Mouse (Mus musculus): ENCODE data around the gene Chchd5. TPM values are rescaled to one million over a fixed set of nuclear protein-coding genes. Genes with fewer than 3 reads are reported as not detected.
A peak's percentile ranks its signal among the peaks of the same experiment; 100 is the strongest.

The Chchd5 gene
- 17.0 and 18.5 TPM in 2 replicates for polyA plus RNA-seq (2015; fragmentation: Nextera tagmentation; extraction: Ambion mirVana)

DNA sequence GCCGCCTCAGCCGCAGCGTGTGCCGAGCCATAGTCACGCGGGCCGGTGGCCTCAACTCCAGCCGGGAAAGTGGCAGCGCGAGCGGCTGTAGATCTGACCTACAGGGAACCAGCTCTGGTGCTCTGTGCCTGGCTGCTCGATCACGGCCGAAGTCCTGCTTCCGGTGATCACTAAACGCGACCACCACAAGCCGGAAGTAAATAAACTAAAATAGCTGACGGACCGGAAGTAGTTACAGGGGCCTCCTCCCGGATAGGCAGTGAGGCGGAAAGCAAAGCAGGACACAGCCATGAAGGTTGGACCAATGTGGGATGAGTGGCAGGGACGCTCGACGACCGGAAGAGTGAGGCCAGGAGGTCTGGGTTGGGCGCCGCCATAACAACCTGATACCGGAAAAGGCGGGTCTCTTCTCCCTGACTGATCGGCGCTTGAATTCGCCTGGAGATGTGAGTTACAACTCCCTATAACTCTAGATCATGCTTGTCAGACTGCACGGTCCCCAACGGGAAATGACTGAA lies at the start of gene Chchd5:
TSS of gene Chchd5 (plus strand) at position 289 of the 518 bp plus-strand sequence.
- peaks cover 11% of the 10 kb centered on the region for H3K4me1 ChIP-seq (replicated peaks)
- H3K27me3 ChIP-seq: no peaks in the 10 kb centered on the region
- ATAC-seq (replicated peaks; ENCODE audit: insufficient number of reproducible peaks, insufficient read depth, low FRiP score, low read depth): peak; percentile 99
- H3K9me3 ChIP-seq (replicated peaks): no peaks in the 10 kb centered on the region
- under 1% methylated on average over 35 of the region's 35 CpGs for WGBS
- peak within 1 kb of the TSS; percentile 77 for H3K9ac ChIP-seq
- peak within 1 kb of the TSS; percentile 93 for H3K27ac ChIP-seq
- H3K36me3 ChIP-seq: peaks cover 43% of the 10 kb centered on the region
- peak within 1 kb of the TSS; percentile 82 for H3K4me2 ChIP-seq
- H3K4me3 ChIP-seq: peak within 1 kb of the TSS; percentile 72

DNA sequence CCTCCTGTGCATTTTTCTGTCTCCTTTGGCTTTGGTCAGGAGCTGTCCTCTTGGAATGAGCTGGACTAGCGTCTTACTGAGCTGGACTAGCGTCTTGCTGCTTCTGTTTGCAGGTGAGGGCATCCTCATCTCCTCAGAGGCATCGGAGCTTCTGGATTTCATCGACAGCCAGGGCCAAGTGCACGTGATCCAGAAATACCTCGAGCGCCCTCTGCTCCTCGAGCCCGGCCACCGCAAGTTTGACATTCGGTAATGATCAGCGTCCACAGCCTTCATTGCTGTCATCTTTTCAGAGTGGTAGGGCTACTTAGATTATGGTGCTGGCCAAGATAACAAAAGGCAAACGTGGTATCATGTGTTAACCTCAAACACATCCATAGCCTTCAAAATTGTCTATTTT lies 48.4 kb upstream of the Chchd5 start:
- no peak overlapping the region for H3K4me2 ChIP-seq
- H3K4me1 ChIP-seq (replicated peaks): no peaks in the 10 kb centered on the region
- ATAC-seq (replicated peaks; ENCODE audit: insufficient number of reproducible peaks, insufficient read depth, low FRiP score, low read depth): no peak
- peaks cover 11% of the 10 kb centered on the region; the same call in 1 of the 2 replicates for H3K36me3 ChIP-seq
- 59% methylated on average over 13 of the region's 13 CpGs for WGBS
- H3K4me3 ChIP-seq: no peak overlapping the region
- no peaks in the 10 kb centered on the region for H3K27me3 ChIP-seq
- no peak overlapping the region for H3K27ac ChIP-seq
- no peak overlapping the region for H3K9ac ChIP-seq
- H3K9me3 ChIP-seq (replicated peaks): no peaks in the 10 kb centered on the region

DNA sequence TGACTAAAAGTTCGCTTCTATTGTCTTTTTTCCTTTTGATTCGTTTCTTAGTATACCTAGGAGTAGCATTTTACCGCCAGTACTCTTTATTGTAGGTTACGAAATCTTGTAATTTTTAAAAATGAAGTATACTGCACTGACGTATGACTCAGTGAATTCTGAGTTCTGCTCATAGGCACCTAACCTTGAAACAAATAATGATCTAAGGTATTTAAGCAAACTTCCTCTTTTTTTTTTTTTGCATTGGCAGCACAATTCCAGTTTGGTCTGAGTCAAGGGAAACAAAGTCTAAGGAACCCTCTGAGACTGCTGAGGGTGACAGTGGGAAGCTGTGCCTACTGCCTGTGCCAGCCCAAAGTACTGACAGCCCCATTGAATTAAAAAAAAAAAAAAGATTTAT lies 46.0 kb upstream of the Chchd5 start:
- WGBS: 90% methylated on average over 5 of the region's 5 CpGs
- Histone ChIP-seq H3K9ac (no peak overlapping the region), H3K4me3 (no peak overlapping the region), H3K9me3 (replicated peaks) (no peaks in the 10 kb centered on the region), H3K4me2 (no peak overlapping the region), H3K27me3 (no peaks in the 10 kb centered on the region), H3K4me1 (replicated peaks) (no peaks in the 10 kb centered on the region), H3K36me3 (peaks cover 5% of the 10 kb centered on the region; the same call in 1 of the 2 replicates), H3K27ac (no peak overlapping the region)
- ATAC-seq (replicated peaks; ENCODE audit: insufficient number of reproducible peaks, insufficient read depth, low FRiP score, low read depth): no peak

DNA sequence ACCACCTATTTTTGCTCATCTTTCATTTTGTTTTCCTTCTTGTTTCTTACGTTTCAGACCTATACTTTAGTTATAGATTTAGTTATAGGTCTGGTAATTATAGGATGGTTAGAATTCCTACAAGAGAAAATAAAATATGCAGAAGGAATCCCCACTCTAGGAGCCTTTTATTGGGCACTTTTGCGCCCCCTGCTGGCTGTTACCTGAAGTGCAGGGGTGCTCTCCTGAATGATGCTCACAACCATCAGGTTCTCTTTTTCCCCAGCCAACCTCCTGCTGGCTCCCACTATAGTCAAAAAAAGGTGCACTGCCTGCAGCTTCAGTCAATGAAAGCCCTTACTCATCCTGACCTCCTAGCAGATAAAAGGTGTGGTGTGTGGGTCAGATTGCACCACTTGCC lies 44.5 kb upstream of the Chchd5 start:
- WGBS: 50% methylated on average over 2 of the region's 2 CpGs
- peaks cover 9% of the 10 kb centered on the region; the same call in 1 of the 2 replicates for H3K36me3 ChIP-seq
- ATAC-seq (replicated peaks; ENCODE audit: insufficient number of reproducible peaks, insufficient read depth, low FRiP score, low read depth): no peak

DNA sequence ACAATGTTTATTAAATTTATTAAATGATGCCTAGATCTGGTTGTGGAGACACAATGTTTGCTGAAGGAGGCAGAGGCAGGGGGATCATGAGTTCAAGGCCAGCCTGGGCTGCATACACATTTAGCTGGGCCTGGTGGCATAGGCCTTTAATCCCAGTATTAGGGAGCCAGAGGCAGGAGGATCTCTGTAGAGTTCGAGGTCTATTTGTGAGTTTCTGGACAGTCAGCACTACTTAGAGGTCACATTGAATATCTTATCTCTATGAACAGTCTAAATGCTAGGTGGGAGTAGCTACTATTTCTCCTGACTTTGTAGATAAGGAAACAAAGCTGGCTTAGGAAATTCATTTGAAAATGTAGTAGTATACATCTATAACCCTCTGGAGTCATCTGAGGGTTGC lies 42.0 kb upstream of the Chchd5 start:
- no peaks in the 10 kb centered on the region for H3K27me3 ChIP-seq
- H3K9me3 ChIP-seq (replicated peaks): no peaks in the 10 kb centered on the region
- no peak overlapping the region for H3K9ac ChIP-seq
- H3K36me3 ChIP-seq: peaks cover 10% of the 10 kb centered on the region; the same call in 1 of the 2 replicates
- H3K4me3 ChIP-seq: no peak overlapping the region
- H3K27ac ChIP-seq: no peak overlapping the region
- ATAC-seq (replicated peaks; ENCODE audit: insufficient number of reproducible peaks, insufficient read depth, low FRiP score, low read depth): no peak
- H3K4me1 ChIP-seq (replicated peaks): 0 out of 2 replicates have a peak, but pooled peaks cover 3% of the 10 kb centered on the region
- no peak overlapping the region for H3K4me2 ChIP-seq
- WGBS: 80% methylated on average over 1 of the region's 1 CpGs

More for the DNA sequence above, 44.5 kb upstream of the Chchd5 start:
- Histone ChIP-seq H3K9ac (no peak overlapping the region), H3K9me3 (replicated peaks) (no peaks in the 10 kb centered on the region), H3K4me1 (replicated peaks) (no peaks in the 10 kb centered on the region), H3K4me3 (no peak overlapping the region), H3K4me2 (no peak overlapping the region), H3K27ac (no peak overlapping the region), H3K27me3 (no peaks in the 10 kb centered on the region)

DNA sequence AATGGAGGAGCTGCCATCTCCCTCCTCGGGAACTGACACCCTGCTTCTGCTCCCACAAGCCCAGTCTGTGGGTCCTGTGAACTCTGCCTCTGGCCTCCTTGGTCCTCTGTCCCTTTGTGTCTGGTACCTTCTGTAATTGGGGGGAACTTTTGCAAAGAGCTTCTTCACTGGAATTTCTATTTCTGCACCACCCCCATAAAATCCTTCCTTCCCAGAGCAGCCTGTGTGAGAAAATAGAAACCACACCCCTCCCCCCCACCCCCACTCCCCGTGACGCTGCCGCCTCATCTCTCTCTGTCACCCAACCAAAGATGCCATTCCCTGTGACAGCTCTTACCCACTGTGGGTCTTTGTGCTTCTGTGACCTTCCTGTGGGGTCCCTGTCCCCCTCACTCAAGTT lies 39.1 kb upstream of the Chchd5 start:
- Histone ChIP-seq H3K9ac (no peak overlapping the region), H3K27me3 (no peaks in the 10 kb centered on the region), H3K9me3 (replicated peaks) (no peaks in the 10 kb centered on the region), H3K4me1 (replicated peaks) (0 out of 2 replicates have a peak, but pooled peaks cover 3% of the 10 kb centered on the region), H3K4me3 (no peak overlapping the region), H3K27ac (no peak overlapping the region), H3K36me3 (peaks cover 7% of the 10 kb centered on the region; the same call in 1 of the 2 replicates), H3K4me2 (no peak overlapping the region)
- WGBS: 35% methylated on average over 4 of the region's 4 CpGs
- no peak for ATAC-seq (replicated peaks; ENCODE audit: insufficient number of reproducible peaks, insufficient read depth, low FRiP score, low read depth)

DNA sequence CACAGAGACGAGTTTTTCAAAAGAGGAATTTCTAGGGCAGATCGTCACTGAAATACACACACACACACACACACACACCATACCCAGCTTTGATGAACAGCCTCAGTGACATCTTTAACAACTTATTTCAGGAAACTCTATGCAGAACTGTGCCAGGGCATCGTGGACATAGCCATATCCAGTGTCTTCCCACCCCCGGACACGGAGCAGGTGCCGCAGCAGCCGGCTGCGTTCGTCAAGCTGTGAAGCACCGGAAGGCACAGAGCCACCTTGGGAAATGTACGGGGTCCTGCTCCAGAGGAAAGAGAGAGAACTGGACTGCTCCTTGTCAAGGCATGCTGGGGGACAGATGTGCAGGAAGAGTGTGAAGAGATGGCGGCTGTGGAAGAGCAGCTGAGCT lies 36.7 kb upstream of the Chchd5 start:
- H3K36me3 ChIP-seq: peaks cover 7% of the 10 kb centered on the region; the same call in 1 of the 2 replicates
- H3K4me1 ChIP-seq (replicated peaks): 0 out of 2 replicates have a peak, but pooled peaks cover 3% of the 10 kb centered on the region
- ATAC-seq (replicated peaks; ENCODE audit: insufficient number of reproducible peaks, insufficient read depth, low FRiP score, low read depth): no peak
- no peaks in the 10 kb centered on the region for H3K9me3 ChIP-seq (replicated peaks)
- H3K4me3 ChIP-seq: no peak overlapping the region
- H3K27ac ChIP-seq: no peak overlapping the region
- no peak overlapping the region for H3K9ac ChIP-seq
- WGBS: 85% methylated on average over 12 of the region's 12 CpGs
- no peaks in the 10 kb centered on the region for H3K27me3 ChIP-seq
- no peak overlapping the region for H3K4me2 ChIP-seq

DNA sequence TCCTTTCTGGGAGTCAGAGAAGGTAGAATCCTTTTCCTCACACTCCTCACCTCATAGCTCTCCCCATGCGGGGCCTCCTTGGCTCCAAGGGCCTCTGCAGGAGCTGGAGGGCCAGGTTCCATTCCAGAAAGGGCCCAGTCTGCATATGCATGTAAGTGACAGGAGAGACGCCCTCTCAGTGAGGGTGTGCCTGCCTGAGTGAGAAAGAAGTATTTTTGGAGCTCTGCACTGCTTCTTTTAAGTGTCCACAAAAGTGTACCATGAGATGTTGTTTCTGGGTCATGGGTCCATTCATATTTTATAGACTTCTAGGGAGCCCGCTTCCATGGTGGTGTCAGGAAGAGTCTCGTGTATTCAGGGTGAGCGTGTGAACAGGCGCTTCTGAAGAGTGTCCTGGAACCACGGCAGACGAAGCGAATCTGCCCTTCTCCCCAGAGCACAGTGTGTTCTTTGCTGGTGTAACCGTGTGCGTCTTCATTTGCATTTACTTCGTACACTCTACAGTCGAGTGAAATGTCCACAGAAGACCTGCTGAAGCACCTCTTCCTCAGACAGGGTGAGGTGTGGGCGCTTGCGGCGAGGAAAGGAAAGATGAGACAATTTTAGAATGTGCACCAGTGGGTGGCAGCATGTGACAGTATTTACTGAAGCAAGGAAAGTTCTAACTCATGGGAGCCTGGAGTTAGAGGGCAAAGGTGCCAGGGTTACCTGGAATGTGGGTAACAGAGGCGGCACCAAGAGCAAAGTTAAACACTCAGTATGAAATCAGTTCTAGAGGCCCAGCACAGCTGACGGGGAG lies 35.4 kb upstream of the Chchd5 start:
- H3K27ac ChIP-seq: no peak overlapping the region
- H3K27me3 ChIP-seq: no peaks in the 10 kb centered on the region
- no peak overlapping the region for H3K4me3 ChIP-seq
- no peak for ATAC-seq (replicated peaks; ENCODE audit: insufficient number of reproducible peaks, insufficient read depth, low FRiP score, low read depth)
- no peak overlapping the region for H3K9ac ChIP-seq
- H3K36me3 ChIP-seq: peaks cover 7% of the 10 kb centered on the region; the same call in 1 of the 2 replicates
- 83% methylated on average over 18 of the region's 18 CpGs for WGBS
- H3K4me1 ChIP-seq (replicated peaks): 0 out of 2 replicates have a peak, but pooled peaks cover 3% of the 10 kb centered on the region
- no peaks in the 10 kb centered on the region for H3K9me3 ChIP-seq (replicated peaks)
- H3K4me2 ChIP-seq: no peak overlapping the region

DNA sequence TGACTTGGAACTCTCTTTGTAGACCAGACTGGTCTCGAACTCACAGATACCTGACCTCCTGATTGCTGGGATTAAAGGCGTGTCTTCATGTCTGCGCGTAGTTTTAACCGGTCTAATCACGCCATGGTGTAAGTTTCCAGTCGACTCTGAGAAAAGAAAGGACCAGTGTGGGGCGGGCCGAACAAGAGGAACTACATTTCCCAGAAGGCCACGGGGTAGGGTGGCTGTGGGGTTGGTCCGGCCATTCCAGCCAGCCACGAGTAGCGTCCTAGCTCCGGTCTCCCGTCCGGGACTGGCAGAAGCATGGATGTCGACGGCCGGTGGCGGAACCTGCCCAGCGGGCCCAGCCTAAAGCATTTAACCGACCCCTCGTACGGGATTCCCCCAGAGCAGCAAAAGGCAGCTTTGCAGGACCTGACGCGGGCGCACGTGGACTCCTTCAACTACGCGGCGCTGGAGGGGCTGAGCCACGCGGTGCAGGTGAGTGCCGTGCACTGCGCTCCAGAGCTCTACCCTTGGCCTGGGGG lies 28.7 kb upstream of the Chchd5 start, which contains the start of gene Polr1b:
TSS of gene Polr1b (plus strand) at position 212 of the 527 bp plus-strand sequence.
- ATAC-seq (replicated peaks; ENCODE audit: insufficient number of reproducible peaks, insufficient read depth, low FRiP score, low read depth): peak; percentile 98
- Histone ChIP-seq H3K4me3 (peak within 1 kb of the TSS; percentile 87), H3K4me1 (replicated peaks) (peaks cover 6% of the 10 kb centered on the region), H3K9me3 (replicated peaks) (no peaks in the 10 kb centered on the region), H3K27me3 (no peaks in the 10 kb centered on the region), H3K27ac (0 out of 2 replicates have a peak within 1 kb of the TSS, but pooled peaks have one; percentile 17), H3K9ac (peak within 1 kb of the TSS; percentile 77), H3K4me2 (peak within 1 kb of the TSS; percentile 90), H3K36me3 (peaks cover 24% of the 10 kb centered on the region)
- under 1% methylated on average over 35 of the region's 35 CpGs for WGBS

DNA sequence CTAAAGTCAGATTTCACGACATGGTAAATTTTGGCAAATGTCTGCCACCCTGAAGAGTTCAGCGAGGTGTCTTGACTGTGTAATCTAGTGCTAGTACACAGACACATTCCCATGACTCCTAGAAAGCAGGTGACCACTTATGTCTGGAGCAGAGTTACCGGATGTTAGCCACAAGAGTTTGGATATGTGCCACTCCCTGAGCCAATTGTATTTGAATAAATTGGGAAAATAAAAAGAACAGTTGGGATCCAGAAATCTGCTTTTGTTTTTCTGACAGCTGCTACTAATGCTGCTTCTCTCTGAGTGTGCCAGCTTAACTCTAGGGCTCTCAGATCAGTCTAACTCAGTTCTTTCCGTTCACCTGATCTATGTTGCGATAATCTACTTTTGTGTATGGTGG lies 16.6 kb upstream of the Chchd5 start:
- no peaks in the 10 kb centered on the region for H3K4me1 ChIP-seq (replicated peaks)
- H3K27me3 ChIP-seq: no peaks in the 10 kb centered on the region
- no peak for ATAC-seq (replicated peaks; ENCODE audit: insufficient number of reproducible peaks, insufficient read depth, low FRiP score, low read depth)
- H3K36me3 ChIP-seq: peaks cover 66% of the 10 kb centered on the region
- H3K9ac ChIP-seq: no peak overlapping the region
- H3K4me3 ChIP-seq: no peak overlapping the region
- H3K9me3 ChIP-seq (replicated peaks): no peaks in the 10 kb centered on the region
- WGBS: 86% methylated on average over 5 of the region's 5 CpGs
- H3K27ac ChIP-seq: no peak overlapping the region
- no peak overlapping the region for H3K4me2 ChIP-seq

DNA sequence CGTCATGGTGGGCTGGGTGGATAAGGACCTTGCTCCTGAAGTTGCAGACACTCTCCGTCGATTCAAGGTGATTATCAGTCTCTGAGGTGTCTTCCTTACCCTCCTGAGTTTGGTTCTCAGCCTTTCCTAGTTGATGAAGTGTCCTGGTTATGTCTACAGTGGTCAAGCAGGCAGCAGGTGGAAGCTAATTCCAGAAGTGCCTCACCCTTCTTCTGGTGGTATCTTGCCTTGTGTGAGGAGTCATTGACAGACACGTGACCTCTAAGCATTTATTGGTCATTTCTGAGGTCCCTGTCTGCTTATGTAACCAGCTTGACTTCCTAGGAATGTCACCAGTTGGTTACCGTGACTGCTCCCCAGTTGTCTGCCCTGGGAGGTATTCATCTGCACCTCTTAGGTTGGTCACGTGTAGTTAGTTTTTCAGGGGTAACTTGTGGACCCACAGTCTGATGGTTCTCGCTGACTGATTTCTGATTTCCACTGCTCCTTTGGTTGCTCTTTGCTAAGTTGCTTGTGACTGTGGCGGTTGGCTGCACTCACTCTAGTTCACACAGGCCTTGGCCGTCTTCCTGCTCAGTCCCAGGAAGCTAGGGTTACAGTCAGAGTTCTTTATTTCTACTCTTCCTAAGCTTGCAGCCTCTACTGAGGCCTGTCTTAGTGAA lies 13.7 kb upstream of the Chchd5 start:
- peaks cover 71% of the 10 kb centered on the region for H3K36me3 ChIP-seq

More for the DNA sequence above, 13.7 kb upstream of the Chchd5 start:
- no peaks in the 10 kb centered on the region for H3K4me1 ChIP-seq (replicated peaks)
- no peak for ATAC-seq (replicated peaks; ENCODE audit: insufficient number of reproducible peaks, insufficient read depth, low FRiP score, low read depth)
- H3K27ac ChIP-seq: no peak overlapping the region
- H3K9ac ChIP-seq: no peak overlapping the region
- no peak overlapping the region for H3K4me3 ChIP-seq
- H3K4me2 ChIP-seq: no peak overlapping the region
- H3K27me3 ChIP-seq: no peaks in the 10 kb centered on the region
- WGBS: 90% methylated on average over 9 of the region's 9 CpGs
- no peaks in the 10 kb centered on the region for H3K9me3 ChIP-seq (replicated peaks)

Measured in heart, embryonic 15.5 days (tissue).